Mouse (Mus musculus) lung, postnatal 0 days (tissue): ENCODE results near the gene Mocs1. TPM values are rescaled to one million over a fixed set of nuclear protein-coding genes. Genes with fewer than 3 reads are reported as not detected.
A peak's percentile ranks its signal among the peaks of the same experiment; 100 is the strongest.

Experiments used
- ATAC-seq: fragments of 200-750 bp; cut with Nextera tagmentation; 2 replicates; pipeline ENCODE4 v1.8.0; 2017; ENCODE audit warnings: moderate library complexity
- DNase-seq: peaks from one replicate; pipeline ENCODE4 v3.0.0-alpha.2; 2016; ENCODE audit warnings: low spot score
- H3K27ac ChIP-seq: fragments of 300-500 bp; sonication (generic); 2 replicates; pipeline ENCODE4 v1.5.1; 2014; ENCODE audit warnings: antibody characterized with exemption, mild to moderate bottlenecking, low read length, mixed read lengths
- H3K27me3 ChIP-seq: fragments of 300-500 bp; sonication (generic); replicated peaks from 2 replicates; pipeline ENCODE4 v1.6.1; 2014; ENCODE audit warnings: low read length, mixed read lengths; ENCODE audit not compliant: insufficient read depth
- H3K36me3 ChIP-seq: fragments of 300-500 bp; sonication (generic); 2 replicates; pipeline ENCODE4 v1.6.1; 2014; ENCODE audit warnings: low read length, mixed read lengths; ENCODE audit not compliant: insufficient read depth
- H3K4me1 ChIP-seq: fragments of 300-500 bp; sonication (generic); 2 replicates; pipeline ENCODE4 v1.6.1; 2014; ENCODE audit warnings: antibody characterized with exemption, low read depth, low read length, mixed read lengths; ENCODE audit not compliant: insufficient read depth
- H3K4me2 ChIP-seq: fragments of 300-500 bp; sonication (generic); replicated peaks from 2 replicates; pipeline ENCODE4 v1.6.1; 2014; ENCODE audit warnings: low read depth, mild to moderate bottlenecking, low read length, moderate library complexity, mixed read lengths
- H3K4me3 ChIP-seq: fragments of 300-500 bp; sonication (generic); 2 replicates; pipeline ENCODE4 v1.5.1; 2014; ENCODE audit warnings: low read depth, low read length
- H3K9ac ChIP-seq: fragments of 300-500 bp; sonication (generic); replicated peaks from 2 replicates; pipeline ENCODE4 v1.6.1; 2014; ENCODE audit warnings: low read depth, mild to moderate bottlenecking
- H3K9me3 ChIP-seq: fragments of 300-500 bp; sonication (generic); 2 replicates; pipeline ENCODE4 v1.6.1; 2016; ENCODE audit warnings: low read length, mixed read lengths
- CTCF ChIP-seq: IDR thresholded peaks from 2 replicates; pipeline ENCODE4 v1.5.1; 2016; ENCODE audit warnings: antibody characterized with exemption, mild to moderate bottlenecking
- EP300 ChIP-seq: IDR thresholded peaks from 2 replicates; pipeline ENCODE4 v1.6.1; 2016; ENCODE audit warnings: antibody characterized with exemption, mild to moderate bottlenecking, control low read depth
- WGBS: fragments of 180-500 bp; shearing (Covaris S2); extraction: QIAGEN DNeasy Blood & Tissue Kit; methylation state at CpG from one replicate; pipeline ENCODE4 v1.1.7; 2014; 5-methylcytosine and 5-hydroxymethylcytosine counted together
- polyA plus RNA-seq: library from polyadenylated mRNA; unstranded; fragments of >200 nt; fragmentation: Nextera tagmentation; extraction: Ambion mirVana; gene quantifications from 2 replicates; pipeline ENCODE4 v1.2.1, GENCODE M21; 2015

Gene Mocs1
- 5.4 and 7.2 TPM in 2 replicates for polyA plus RNA-seq

DNA sequence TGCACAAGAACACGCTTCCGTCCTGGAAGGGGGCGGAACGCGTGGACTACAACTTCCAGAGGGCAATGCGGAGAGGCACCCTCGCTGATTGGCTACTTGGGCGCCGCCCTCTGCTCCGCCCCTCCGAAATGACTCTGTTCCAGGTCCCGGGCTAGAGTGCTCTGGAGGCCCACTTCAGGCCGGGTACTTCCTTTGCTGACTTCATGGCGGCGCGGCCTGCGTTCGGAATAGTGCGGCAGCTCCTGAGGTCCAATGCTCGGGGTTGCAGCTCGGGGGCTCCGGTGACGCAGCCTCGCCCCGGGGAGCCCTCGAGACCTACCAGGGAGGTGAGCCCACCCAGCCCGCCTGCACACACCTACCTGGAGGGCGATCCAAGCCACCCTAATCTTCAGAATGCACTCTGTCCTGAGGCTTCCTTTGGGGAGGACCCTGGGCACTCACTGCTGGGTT, at the start of gene Mocs1:
TSS of gene Mocs1 (plus strand) at position 124 of the 450 bp plus-strand sequence.
- Histone ChIP-seq H3K4me2 (peak within 1 kb of the TSS; percentile 76), H3K4me3 (peak within 1 kb of the TSS; percentile 67)
- under 1% methylated on average over 27 of the region's 28 CpGs for WGBS

DNA sequence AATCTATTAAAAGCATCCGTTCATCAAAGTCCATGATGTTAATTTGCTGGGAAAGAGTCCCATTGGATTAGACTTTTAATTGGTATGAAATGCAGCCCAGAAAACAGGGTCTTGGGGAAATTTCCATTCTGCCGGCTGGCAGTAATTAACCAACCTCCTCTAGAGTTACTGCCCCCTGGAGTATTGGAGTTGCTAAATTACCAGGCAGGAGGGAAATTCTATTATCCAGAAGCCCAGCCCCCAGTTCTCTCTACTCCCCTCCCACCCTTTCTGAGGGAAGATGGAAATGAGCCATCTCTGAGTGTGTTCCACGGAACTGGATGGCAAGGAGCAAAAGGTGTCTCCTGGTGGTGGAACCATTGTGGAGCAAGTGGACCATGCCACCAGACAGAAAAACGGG, 48.5 kb upstream of the Mocs1 start:
- Histone ChIP-seq H3K36me3 (no peaks in the 10 kb centered on the region), H3K4me3 (no peak overlapping the region), H3K9ac (no peak overlapping the region), H3K27me3 (no peaks in the 10 kb centered on the region), H3K4me1 (no peaks in the 10 kb centered on the region), H3K27ac (no peak overlapping the region), H3K9me3 (no peaks in the 10 kb centered on the region), H3K4me2 (no peak overlapping the region)
- WGBS, result 90% methylated on average over 4 of the region's 4 CpGs
- DNase-seq, result no peak
- ATAC-seq, result no peak
- TF ChIP-seq CTCF (no peak), EP300 (no peak)

More for the DNA sequence above, at the start of gene Mocs1:
- peak; percentile 97 for ATAC-seq
- Histone ChIP-seq H3K4me1 (peaks cover 18% of the 10 kb centered on the region; the same call in 1 of the 2 replicates), H3K9ac (peak within 1 kb of the TSS; percentile 86), H3K36me3 (peaks cover 2% of the 10 kb centered on the region; the same call in 1 of the 2 replicates), H3K9me3 (no peaks in the 10 kb centered on the region), H3K27ac (peak within 1 kb of the TSS; percentile 91), H3K27me3 (no peaks in the 10 kb centered on the region)
- TF ChIP-seq CTCF (no peak), EP300 (peak; percentile 81)
- DNase-seq, result peak; percentile 98

DNA sequence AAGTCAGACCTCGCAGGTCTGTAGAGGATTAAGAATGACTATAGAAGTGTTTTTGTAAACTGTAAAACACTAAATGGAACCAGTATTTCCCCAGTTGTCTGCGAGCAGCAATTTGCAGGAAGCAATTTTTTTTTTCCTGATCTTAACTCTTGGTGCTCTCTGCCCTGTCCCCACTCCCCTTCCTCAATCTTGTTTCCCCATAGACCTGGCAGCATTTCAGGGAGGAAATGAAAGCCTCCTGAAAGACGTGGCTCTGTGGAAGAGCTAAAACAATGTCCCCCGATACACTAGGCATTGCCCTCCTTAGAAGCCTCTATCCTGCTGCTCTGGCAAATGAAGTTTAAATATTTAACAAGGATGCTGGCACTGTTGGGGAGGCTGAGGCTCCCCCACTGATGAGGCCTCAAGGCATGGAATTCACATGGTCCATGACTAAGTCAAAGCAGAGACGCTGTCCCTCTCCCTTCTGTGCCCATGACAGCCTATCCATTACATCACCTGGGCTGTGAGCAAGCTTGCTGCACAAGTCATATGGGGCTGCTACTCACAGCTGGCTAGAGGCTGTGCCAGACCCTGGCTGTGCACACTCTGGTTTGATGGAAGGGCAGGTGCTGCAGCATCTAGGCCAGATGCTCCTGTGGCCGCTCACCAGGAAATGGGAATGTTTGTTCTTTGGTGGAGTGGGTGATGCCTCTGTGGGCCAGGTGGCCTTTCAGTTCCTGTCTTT, 43.8 kb upstream of the Mocs1 start:
- Histone ChIP-seq H3K4me2 (no peak overlapping the region), H3K4me3 (no peak overlapping the region), H3K4me1 (no peaks in the 10 kb centered on the region), H3K9ac (no peak overlapping the region), H3K9me3 (no peaks in the 10 kb centered on the region), H3K36me3 (no peaks in the 10 kb centered on the region), H3K27me3 (no peaks in the 10 kb centered on the region), H3K27ac (no peak overlapping the region)
- ATAC-seq (no peak), DNase-seq (no peak)
- 28% methylated on average over 6 of the region's 6 CpGs for WGBS
- TF ChIP-seq CTCF (no peak), EP300 (no peak)

DNA sequence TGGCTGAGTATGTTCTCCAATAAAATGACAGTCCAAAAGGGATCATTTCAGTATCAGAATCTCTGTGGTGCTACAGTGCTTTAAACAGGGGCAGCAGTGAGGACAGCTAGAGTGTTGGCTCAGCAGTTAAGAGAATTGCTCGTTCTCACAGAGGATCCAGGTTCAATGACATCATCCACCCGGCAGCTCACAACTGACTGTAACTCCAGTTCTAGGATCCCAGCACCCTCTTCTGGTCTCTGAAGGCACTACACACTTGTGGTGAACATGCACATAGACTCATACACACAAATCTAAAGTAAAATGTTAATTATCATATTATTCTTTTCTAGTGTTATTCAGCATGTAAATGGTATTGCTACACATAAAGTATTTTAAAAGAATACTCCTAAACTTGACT, 40.4 kb upstream of the Mocs1 start:
- ATAC-seq (no peak), DNase-seq (no peak)
- Histone ChIP-seq H3K36me3 (no peaks in the 10 kb centered on the region), H3K27ac (no peak overlapping the region), H3K4me1 (no peaks in the 10 kb centered on the region), H3K9ac (no peak overlapping the region), H3K9me3 (no peaks in the 10 kb centered on the region), H3K4me3 (no peak overlapping the region), H3K4me2 (no peak overlapping the region), H3K27me3 (no peaks in the 10 kb centered on the region)
- TF ChIP-seq CTCF, result no peak
- no peak for TF ChIP-seq EP300
- WGBS, result 81% methylated on average over 2 of the region's 2 CpGs

DNA sequence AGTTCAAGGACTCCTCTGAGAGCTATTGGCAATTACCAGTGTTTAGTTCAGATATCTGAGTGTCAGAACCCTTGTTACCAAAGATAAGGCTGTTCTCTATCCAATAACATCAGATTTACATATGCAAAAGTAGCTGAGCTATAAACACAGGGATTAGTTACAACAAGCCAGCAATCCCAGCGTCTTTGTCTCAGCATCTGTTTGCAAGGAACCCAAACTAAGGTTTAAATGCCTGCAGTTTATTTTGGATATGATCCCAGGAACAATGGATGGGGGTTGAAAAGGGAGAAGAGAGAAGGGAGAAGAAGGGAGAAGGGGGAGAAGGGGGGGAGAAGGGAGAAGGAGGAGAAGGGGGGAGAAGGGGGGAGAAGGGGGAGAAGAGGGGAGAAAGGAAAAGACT, 35.4 kb upstream of the Mocs1 start:
- no peak overlapping the region for H3K4me2 ChIP-seq
- TF ChIP-seq CTCF, result no peak
- no peak for TF ChIP-seq EP300
- H3K27ac ChIP-seq, result no peak overlapping the region
- DNase-seq (no peak), ATAC-seq (no peak)
- no peaks in the 10 kb centered on the region for H3K9me3 ChIP-seq
- no peak overlapping the region for H3K4me3 ChIP-seq
- WGBS, result 10% methylated on average over 1 of the region's 1 CpGs
- no peaks in the 10 kb centered on the region for H3K27me3 ChIP-seq
- no peak overlapping the region for H3K9ac ChIP-seq
- H3K4me1 ChIP-seq, result no peaks in the 10 kb centered on the region
- H3K36me3 ChIP-seq, result no peaks in the 10 kb centered on the region

DNA sequence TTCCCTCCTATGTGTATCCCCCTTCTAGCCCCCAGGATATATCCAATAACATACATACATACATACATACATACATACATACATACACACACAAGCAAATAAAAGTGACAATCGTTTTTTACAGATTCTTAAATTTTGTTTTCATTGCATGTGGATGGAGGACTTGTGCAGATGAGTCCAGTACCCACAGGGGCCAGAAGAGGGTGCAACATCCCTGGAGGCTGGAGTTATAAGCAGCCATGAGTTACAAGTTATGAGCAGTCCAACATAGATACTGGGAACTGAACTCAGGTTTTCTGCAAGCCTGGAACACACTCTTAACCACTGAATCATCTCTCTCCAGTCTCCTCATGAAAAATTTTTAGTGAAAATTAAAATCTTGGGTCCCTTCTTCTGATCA, 33.3 kb upstream of the Mocs1 start:
- H3K4me3 ChIP-seq, result no peak overlapping the region
- H3K27me3 ChIP-seq, result no peaks in the 10 kb centered on the region
- 54% methylated on average over 1 of the region's 1 CpGs for WGBS
- no peaks in the 10 kb centered on the region for H3K9me3 ChIP-seq
- DNase-seq (peak; percentile 17), ATAC-seq (no peak)
- no peak overlapping the region for H3K4me2 ChIP-seq
- H3K36me3 ChIP-seq, result no peaks in the 10 kb centered on the region
- TF ChIP-seq CTCF, result peak; percentile 63
- no peak for TF ChIP-seq EP300
- no peaks in the 10 kb centered on the region for H3K4me1 ChIP-seq
- H3K27ac ChIP-seq, result no peak overlapping the region
- no peak overlapping the region for H3K9ac ChIP-seq
